Mouse (Mus musculus) ES-Bruce4 (cell line): ENCODE measurements around the gene Man1c1. TPM values are rescaled to one million over a fixed set of nuclear protein-coding genes. Genes with fewer than 3 reads are reported as not detected.
A peak's percentile ranks its signal among the peaks of the same experiment; 100 is the strongest.

Experiments
- H3K27ac ChIP-seq: 2 replicates; pipeline ENCODE4 v1.5.1; 2012; ENCODE audit warnings: low read length, inconsistent platforms; ENCODE audit not compliant: insufficient read depth
- H3K27me3 ChIP-seq: 2 replicates; pipeline ENCODE4 v1.6.1; 2012; ENCODE audit warnings: mild to moderate bottlenecking, low read length, inconsistent platforms; ENCODE audit not compliant: control insufficient read depth, poor library complexity, insufficient read depth, severe bottlenecking
- H3K36me3 ChIP-seq: 2 replicates; pipeline ENCODE4 v1.6.1; 2012; ENCODE audit warnings: inconsistent platforms, mild to moderate bottlenecking, low read length, moderate library complexity; ENCODE audit not compliant: control insufficient read depth, poor library complexity, insufficient read depth, severe bottlenecking
- H3K4me1 ChIP-seq: one replicate; pipeline ENCODE4 v1.8.1; 2011; ENCODE audit warnings: low read length; ENCODE audit not compliant: control insufficient read depth, insufficient read depth
- H3K4me3 ChIP-seq: 2 replicates; pipeline ENCODE4 v1.5.1; 2011; ENCODE audit warnings: low read depth, mild to moderate bottlenecking, low read length
- H3K9ac ChIP-seq: 2 replicates; pipeline ENCODE4 v1.6.1; 2012; ENCODE audit warnings: low read depth, mild to moderate bottlenecking, inconsistent platforms; ENCODE audit not compliant: poor library complexity, severe bottlenecking
- H3K9me3 ChIP-seq: replicated peaks from 2 replicates; pipeline ENCODE4 v1.6.1; 2012; ENCODE audit warnings: mild to moderate bottlenecking, low read length, inconsistent platforms; ENCODE audit not compliant: control insufficient read depth, poor library complexity, insufficient read depth, severe bottlenecking
- CTCF ChIP-seq: IDR thresholded peaks from one replicate; pipeline ENCODE4 v1.8.1; 2011; ENCODE audit warnings: low read depth, low read length
- EP300 ChIP-seq: IDR thresholded peaks from 2 replicates; pipeline ENCODE4 v1.6.1; 2011; ENCODE audit warnings: low read depth, low read length; ENCODE audit not compliant: insufficient read depth
- POLR2A ChIP-seq: IDR thresholded peaks from one replicate; pipeline ENCODE4 v1.8.1; 2011; ENCODE audit warnings: low read length; ENCODE audit not compliant: insufficient read depth
- polyA plus RNA-seq: library from polyadenylated mRNA; stranded (reverse); fragments of >200 nt; gene quantifications from 2 replicates; pipeline ENCODE4 v1.2.4, GENCODE M21; 2011; ENCODE audit warnings: low read depth; ENCODE audit not compliant: missing spikeins, insufficient read depth, insufficient read length

Man1c1 gene
- polyA plus RNA-seq, 1 experiment = 7.1 TPM

- Histone ChIP-seq H3K9ac (no peak overlapping the region), H3K4me3 (no peak overlapping the region), H3K27me3 (peaks cover 1% of the 10 kb centered on the region; the same call in 1 of the 2 replicates), H3K4me1 (peaks cover 2% of the 10 kb centered on the region), H3K27ac (no peak overlapping the region), H3K36me3 (no peaks in the 10 kb centered on the region), H3K9me3 (peaks cover 3% of the 10 kb centered on the region; the same call in 1 of the 2 replicates)
- TF ChIP-seq CTCF (no peak), POLR2A (no peak), EP300 (no peak)
Measured at GRCm38 (mm10) chr4:134553631-134554030, 150.5 kb downstream of the Man1c1 start.

- Histone ChIP-seq H3K36me3 (no peaks in the 10 kb centered on the region), H3K4me3 (peak within 1 kb of the TSS; percentile 84), H3K9ac (peak within 1 kb of the TSS; percentile 90), H3K9me3 (peaks cover 3% of the 10 kb centered on the region; the same call in 1 of the 2 replicates), H3K27me3 (peaks cover 1% of the 10 kb centered on the region; the same call in 1 of the 2 replicates), H3K4me1 (peaks cover 2% of the 10 kb centered on the region), H3K27ac (no peak within 1 kb of the TSS)
- TF ChIP-seq CTCF (no peak), EP300 (no peak), POLR2A (no peak)
Measured at GRCm38 (mm10) chr4:134551494-134552316, 152.4 kb downstream of the Man1c1 start, which contains the start of gene Selenon. TSS of gene Selenon (minus strand) at chr4:134552166.

GRCm38 (mm10) chr4:134549899-134550298 lies 154.2 kb downstream of the Man1c1 start:
- no peak for TF ChIP-seq EP300
- Histone ChIP-seq H3K27me3 (peaks cover 1% of the 10 kb centered on the region; the same call in 1 of the 2 replicates), H3K4me3 (no peak overlapping the region), H3K4me1 (peaks cover 2% of the 10 kb centered on the region), H3K9me3 (peaks cover 3% of the 10 kb centered on the region; the same call in 1 of the 2 replicates), H3K36me3 (no peaks in the 10 kb centered on the region), H3K9ac (no peak overlapping the region), H3K27ac (no peak overlapping the region)

- Histone ChIP-seq H3K4me1 (peaks cover 2% of the 10 kb centered on the region), H3K9me3 (peaks cover 3% of the 10 kb centered on the region; the same call in 1 of the 2 replicates), H3K27ac (no peak overlapping the region), H3K36me3 (no peaks in the 10 kb centered on the region), H3K27me3 (peaks cover 1% of the 10 kb centered on the region; the same call in 1 of the 2 replicates), H3K4me3 (no peak overlapping the region), H3K9ac (no peak overlapping the region)
- TF ChIP-seq POLR2A = no peak
Measured at GRCm38 (mm10) chr4:134548169-134548938, 155.7 kb downstream of the Man1c1 start.

GRCm38 (mm10) chr4:134546814-134547705 lies 157.0 kb downstream of the Man1c1 start:
- Histone ChIP-seq H3K27me3 (peaks cover 1% of the 10 kb centered on the region; the same call in 1 of the 2 replicates), H3K4me3 (no peak overlapping the region), H3K27ac (no peak overlapping the region), H3K9ac (no peak overlapping the region), H3K9me3 (peaks cover 3% of the 10 kb centered on the region; the same call in 1 of the 2 replicates), H3K36me3 (no peaks in the 10 kb centered on the region), H3K4me1 (no peaks in the 10 kb centered on the region)
- TF ChIP-seq CTCF (no peak), POLR2A (no peak), EP300 (no peak)
